17 mouse cellular contexts compared by ENCODE assay signal in genomic region chrX:97924361-97924760, GRCm38 (mm10).
DNase-seq lines count a peak whose midpoint lies in the region; TF ChIP-seq lines count a peak whose summit lies in the region.
"Had no signal": no experiment of that assay in that cellular context is flagged by ENCODE, and none has a peak within 500 bp of the region (broad histone marks: within the 10 kb centered on the region; RNA-seq: fewer than 3 reads in every experiment).

No protein-coding gene starts in this region.

- no peaks in the 10 kb centered on the region for H3K36me3 ChIP-seq in heart, adult 2 months (ENCODE audit: control insufficient read depth, insufficient read depth, low read length)
- H3K36me3 ChIP-seq: embryonic facial prominence, embryonic 15.5 days; forebrain, embryonic 10.5 days; heart, embryonic 12.5 days; hindbrain, embryonic 12.5 days had no signal

- TF ChIP-seq POLR2A in heart, adult 2 months (IDR thresholded peaks at IDR 0.05; ENCODE audit: insufficient read depth, low read depth, low read length), result no peak

- H3K9ac ChIP-seq in heart, adult 2 months (ENCODE audit: low read depth, low read length), result no peak overlapping the region
- H3K9ac ChIP-seq: embryonic facial prominence, embryonic 15.5 days; heart, embryonic 12.5 days; hindbrain, embryonic 12.5 days had no signal

- H3K4me1 ChIP-seq in heart, adult 2 months (ENCODE audit: control insufficient read depth, insufficient read depth, low read length), result no peaks in the 10 kb centered on the region
- H3K4me1 ChIP-seq: embryonic facial prominence, embryonic 15.5 days; forebrain, embryonic 10.5 days; heart, embryonic 12.5 days; hindbrain, embryonic 12.5 days had no signal

- H3K27me3 ChIP-seq in heart, adult 2 months (ENCODE audit: control insufficient read depth, insufficient read depth, low read length), result no peaks in the 10 kb centered on the region
- H3K27me3 ChIP-seq: CH12.LX; embryonic facial prominence, embryonic 15.5 days; heart, embryonic 12.5 days; hindbrain, embryonic 12.5 days had no signal

- TF ChIP-seq EP300 in heart, adult 2 months (IDR thresholded peaks at IDR 0.05; ENCODE audit: insufficient read depth, low read depth, low read length), result no peak

- no peak for DNase-seq in heart, adult 2 months
- no peak for DNase-seq in heart, postnatal 25 days (ENCODE audit: low spot score)
- DNase-seq in kidney, adult 8-10 months, result peak; percentile 11 to 43
- DNase-seq in kidney, postnatal 10 days, result no peak
- DNase-seq in lung, postnatal 10 days, result peak; percentile 1
- DNase-seq in lung, postnatal 14 days, result no peak
- DNase-seq in skeletal muscle tissue, adult 2 months (ENCODE audit: low read depth, low spot score), result peak; percentile 39
- DNase-seq: cerebellum, adult 11 months; cerebellum, adult 8-10 months; cerebellum, postnatal 14 days; embryo, embryonic 11 days had no signal

- H3K4me3 ChIP-seq in heart, adult 2 months, result no peak overlapping the region
- H3K4me3 ChIP-seq: embryonic facial prominence, embryonic 15.5 days; erythroblast, embryonic 14.5 days; forebrain, embryonic 10.5 days; heart, embryonic 12.5 days; hindbrain, embryonic 12.5 days had no signal

- TF ChIP-seq CTCF in heart, adult 2 months (IDR thresholded peaks at IDR 0.05), result no peak

- intact Hi-C loops in heart, adult 2 months (cut with DNase I), result no loop called here
- intact Hi-C loops in heart, postnatal 25 days (cut with DNase I), result no loop called here

- H3K27ac ChIP-seq in heart, adult 2 months, result peak overlapping the region; percentile 40
- H3K27ac ChIP-seq: embryonic facial prominence, embryonic 15.5 days; forebrain, embryonic 10.5 days; hindbrain, embryonic 12.5 days had no signal

- no peaks in the 10 kb centered on the region for H3K79me2 ChIP-seq in heart, adult 2 months (replicated peaks; ENCODE audit: control insufficient read depth, insufficient read depth, low read length)

Comparison
In these comparisons a context has a peak if more than half of its experiments do, and no peak if none do; other contexts are left out.
1. DNase-seq: peak in kidney, adult 8-10 months (2 of 2), lung, postnatal 10 days (single experiment) and skeletal muscle tissue, adult 2 months (single experiment); none in heart, adult 2 months (0 of 2), heart, postnatal 25 days (single experiment), kidney, postnatal 10 days (single experiment) and lung, postnatal 14 days (single experiment).